Mouse (Mus musculus) hindbrain, embryonic 11.5 days (tissue): ENCODE data around the gene Ulk1. TPM values are rescaled to one million over a fixed set of nuclear protein-coding genes. Genes with fewer than 3 reads are reported as not detected.

Experiments
- ATAC-seq: fragments of 200-750 bp; cut with Nextera tagmentation; 2 replicates; pipeline ENCODE4 v1.8.0; 2017; ENCODE audit warnings: mild to moderate bottlenecking, moderate TSS enrichment, moderate library complexity; ENCODE audit not compliant: low FRiP score
- DNase-seq: peaks from one replicate; pipeline ENCODE4 v3.0.0-alpha.2; 2015; ENCODE audit warnings: low spot score
- H3K27ac ChIP-seq: fragments of 300-500 bp; sonication (generic); 2 replicates; pipeline ENCODE4 v1.5.1; 2014; ENCODE audit warnings: mild to moderate bottlenecking, low read depth, low read length
- H3K27me3 ChIP-seq: fragments of 300-500 bp; sonication (generic); 2 replicates; pipeline ENCODE4 v1.6.1; 2014; ENCODE audit warnings: mild to moderate bottlenecking, low read length, moderate library complexity, mixed read lengths; ENCODE audit not compliant: control insufficient read depth, insufficient read depth
- H3K36me3 ChIP-seq: fragments of 300-500 bp; sonication (generic); 2 replicates; pipeline ENCODE4 v1.6.1; 2014; ENCODE audit warnings: mild to moderate bottlenecking, low read length, moderate library complexity, mixed read lengths; ENCODE audit not compliant: control insufficient read depth, insufficient read depth
- H3K4me1 ChIP-seq: fragments of 300-500 bp; sonication (generic); replicated peaks from 2 replicates; pipeline ENCODE4 v1.6.1; 2014; ENCODE audit warnings: low read length, mixed read lengths; ENCODE audit not compliant: control insufficient read depth, insufficient read depth
- H3K4me2 ChIP-seq: fragments of 300-500 bp; sonication (generic); replicated peaks from 2 replicates; pipeline ENCODE4 v1.6.1; 2014; ENCODE audit warnings: mild to moderate bottlenecking, low read depth, low read length
- H3K4me3 ChIP-seq: fragments of 300-500 bp; sonication (generic); 2 replicates; pipeline ENCODE4 v1.5.1; 2014; ENCODE audit warnings: low read depth, low read length
- H3K9ac ChIP-seq: fragments of 300-500 bp; sonication (generic); 2 replicates; pipeline ENCODE4 v1.6.1; 2014; ENCODE audit warnings: low read depth, low read length
- H3K9me3 ChIP-seq: fragments of 300-500 bp; sonication (generic); 2 replicates; pipeline ENCODE4 v1.6.1; 2016; ENCODE audit warnings: low read length; ENCODE audit not compliant: control insufficient read depth
- WGBS: fragments of 180-500 bp; shearing (Covaris S2); extraction: QIAGEN DNeasy Blood & Tissue Kit; methylation state at CpG from one replicate; pipeline ENCODE4 v1.1.7; 2014; 5-methylcytosine and 5-hydroxymethylcytosine counted together
- polyA plus RNA-seq: library from polyadenylated mRNA; unstranded; fragments of >200 nt; fragmentation: Nextera tagmentation; extraction: Ambion mirVana; gene quantifications from 2 replicates; pipeline ENCODE4 v1.2.1, GENCODE M21; 2014

Ulk1 gene
- polyA plus RNA-seq, 1 experiment from 2014 or later = 36.1 TPM

DNA sequence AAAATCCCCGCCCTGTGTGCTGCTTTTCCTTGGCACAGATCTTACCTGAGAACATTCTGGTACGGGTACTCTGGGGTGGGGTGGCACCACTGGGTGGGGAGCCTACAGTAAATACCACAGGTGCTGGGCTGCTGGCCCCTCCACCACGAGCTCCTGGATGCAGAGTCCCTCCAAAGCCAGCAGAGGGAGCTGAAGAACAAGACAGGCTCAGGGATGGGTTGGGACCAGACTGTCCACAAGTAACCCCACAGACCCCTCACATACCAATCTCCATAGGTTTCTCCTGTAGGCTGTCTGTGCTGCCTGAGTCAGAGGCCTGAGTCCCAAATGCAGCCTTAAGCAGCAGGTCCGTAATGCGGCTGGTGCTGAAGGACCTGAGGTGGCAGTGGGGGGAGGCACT, 21.2 kb downstream of the Ulk1 start:
- Histone ChIP-seq H3K4me1 (no peaks in the 10 kb centered on the region), H3K9me3 (no peaks in the 10 kb centered on the region), H3K4me2 (no peak overlapping the region), H3K27ac (no peak overlapping the region), H3K27me3 (no peaks in the 10 kb centered on the region), H3K9ac (no peak overlapping the region), H3K4me3 (no peak overlapping the region), H3K36me3 (peaks cover 47% of the 10 kb centered on the region)
- peak; percentile 71 for DNase-seq
- WGBS = 58% methylated on average over 5 of the region's 5 CpGs
- ATAC-seq = peak; percentile 66

- Histone ChIP-seq H3K4me2 (no peak overlapping the region), H3K36me3 (peaks cover 33% of the 10 kb centered on the region), H3K4me3 (no peak overlapping the region), H3K27me3 (no peaks in the 10 kb centered on the region), H3K9ac (no peak overlapping the region), H3K4me1 (no peaks in the 10 kb centered on the region), H3K9me3 (no peaks in the 10 kb centered on the region), H3K27ac (no peak overlapping the region)
- no peak for ATAC-seq
- WGBS = 85% methylated on average over 11 of the region's 11 CpGs
- peak; percentile 13 for DNase-seq
These were observed 23.6 kb downstream of the Ulk1 start for GRCm38 (mm10) chr5:110786081-110786835.

DNA sequence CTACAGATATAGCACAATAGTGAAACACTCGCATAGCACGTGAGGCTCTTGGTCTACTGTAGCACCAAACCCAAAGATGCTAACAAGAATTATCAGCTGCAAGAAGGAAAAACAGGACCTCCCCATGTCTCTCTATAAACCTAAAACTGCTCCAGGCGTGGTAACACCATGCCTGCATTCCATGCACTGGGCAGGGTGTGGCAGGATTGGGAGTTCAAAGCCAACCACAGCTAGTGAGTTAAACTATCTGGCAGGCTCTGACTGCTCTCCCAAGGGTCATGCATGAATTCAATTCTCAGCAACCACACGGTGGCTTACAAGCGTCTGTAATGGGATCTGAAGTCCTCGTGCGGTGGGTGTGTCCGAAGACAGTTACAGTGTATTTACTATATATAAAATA, 26.7 kb downstream of the Ulk1 start:
- DNase-seq (no peak), ATAC-seq (no peak)
- Histone ChIP-seq H3K36me3 (peaks cover 18% of the 10 kb centered on the region), H3K9ac (no peak overlapping the region), H3K4me1 (no peaks in the 10 kb centered on the region), H3K27me3 (no peaks in the 10 kb centered on the region), H3K4me3 (no peak overlapping the region), H3K4me2 (no peak overlapping the region), H3K27ac (no peak overlapping the region), H3K9me3 (no peaks in the 10 kb centered on the region)
- 82% methylated on average over 8 of the region's 8 CpGs for WGBS

- Histone ChIP-seq H3K9ac (no peak overlapping the region), H3K27me3 (no peaks in the 10 kb centered on the region), H3K4me2 (no peak overlapping the region), H3K4me3 (no peak overlapping the region), H3K27ac (no peak overlapping the region), H3K4me1 (no peaks in the 10 kb centered on the region), H3K9me3 (no peaks in the 10 kb centered on the region), H3K36me3 (peaks cover 7% of the 10 kb centered on the region; the same call in 1 of the 2 replicates)
- no peak for ATAC-seq
- DNase-seq = no peak
- WGBS = 82% methylated on average over 7 of the region's 7 CpGs
These were observed 28.2 kb downstream of the Ulk1 start for GRCm38 (mm10) chr5:110781529-110782238.

DNA sequence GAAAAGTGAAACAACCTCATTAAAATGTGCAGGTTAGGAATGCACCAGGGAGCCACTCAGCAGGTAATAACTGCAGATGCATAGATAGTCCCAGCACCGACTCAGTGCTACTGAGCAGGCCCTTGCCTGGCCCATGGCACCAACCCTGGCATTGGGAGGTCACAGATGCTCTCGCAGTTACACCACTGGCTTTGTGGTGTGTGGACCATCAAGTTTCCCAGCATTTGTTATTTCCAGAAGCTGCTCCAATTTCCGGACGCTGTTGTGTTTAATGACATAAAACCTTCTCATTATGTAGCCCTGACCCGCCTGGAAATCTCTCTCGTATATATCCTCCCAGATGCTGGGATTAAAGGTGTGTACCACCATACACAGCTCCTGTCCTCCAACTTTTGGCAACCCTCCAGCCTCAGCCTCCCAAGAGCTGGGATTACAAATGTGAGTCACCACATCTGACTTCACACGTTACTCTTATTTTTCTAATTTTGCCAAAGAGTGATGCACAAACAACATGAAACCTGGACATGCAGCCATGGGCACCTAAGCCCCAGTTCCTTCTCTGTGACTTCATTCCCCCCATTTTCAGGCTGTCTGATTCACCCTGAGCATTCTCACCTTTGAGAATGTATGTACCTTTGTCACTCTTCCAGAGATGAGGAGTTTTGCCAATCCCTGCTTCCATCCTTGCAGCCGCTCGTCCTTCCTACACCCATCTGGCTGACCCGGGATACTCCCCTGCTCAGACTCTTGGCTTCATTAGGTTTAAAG, 29.0 kb downstream of the Ulk1 start:
- H3K4me1 ChIP-seq = no peaks in the 10 kb centered on the region
- H3K27me3 ChIP-seq = no peaks in the 10 kb centered on the region
- DNase-seq (no peak), ATAC-seq (peak; percentile 71)
- 0 out of 2 replicates have a peak, but pooled peaks cover 3% of the 10 kb centered on the region for H3K36me3 ChIP-seq
- peak overlapping the region; percentile 81 for H3K4me3 ChIP-seq
- 63% methylated on average over 10 of the region's 10 CpGs for WGBS
- H3K4me2 ChIP-seq = peak overlapping the region; percentile 93
- peak overlapping the region; percentile 73 for H3K9ac ChIP-seq
- H3K9me3 ChIP-seq = no peaks in the 10 kb centered on the region
- no peak overlapping the region for H3K27ac ChIP-seq

GRCm38 (mm10) chr5:110779998-110780760, 29.7 kb downstream of the Ulk1 start, which contains the start of gene Pus1:
Pus1 (minus strand) TSS chr5:110780659.
- WGBS = under 1% methylated on average over 54 of the region's 57 CpGs
- H3K9ac ChIP-seq = peak within 1 kb of the TSS; percentile 73
- H3K4me3 ChIP-seq = peak within 1 kb of the TSS; percentile 81
- DNase-seq (peak; percentile 91), ATAC-seq (peak; percentile 89)
- H3K4me1 ChIP-seq = no peaks in the 10 kb centered on the region
- no peaks in the 10 kb centered on the region; the same call in 1 of the 2 replicates for H3K36me3 ChIP-seq
- H3K9me3 ChIP-seq = no peaks in the 10 kb centered on the region
- no peak within 1 kb of the TSS for H3K27ac ChIP-seq
- peak within 1 kb of the TSS; percentile 93 for H3K4me2 ChIP-seq
- H3K27me3 ChIP-seq = no peaks in the 10 kb centered on the region

DNA sequence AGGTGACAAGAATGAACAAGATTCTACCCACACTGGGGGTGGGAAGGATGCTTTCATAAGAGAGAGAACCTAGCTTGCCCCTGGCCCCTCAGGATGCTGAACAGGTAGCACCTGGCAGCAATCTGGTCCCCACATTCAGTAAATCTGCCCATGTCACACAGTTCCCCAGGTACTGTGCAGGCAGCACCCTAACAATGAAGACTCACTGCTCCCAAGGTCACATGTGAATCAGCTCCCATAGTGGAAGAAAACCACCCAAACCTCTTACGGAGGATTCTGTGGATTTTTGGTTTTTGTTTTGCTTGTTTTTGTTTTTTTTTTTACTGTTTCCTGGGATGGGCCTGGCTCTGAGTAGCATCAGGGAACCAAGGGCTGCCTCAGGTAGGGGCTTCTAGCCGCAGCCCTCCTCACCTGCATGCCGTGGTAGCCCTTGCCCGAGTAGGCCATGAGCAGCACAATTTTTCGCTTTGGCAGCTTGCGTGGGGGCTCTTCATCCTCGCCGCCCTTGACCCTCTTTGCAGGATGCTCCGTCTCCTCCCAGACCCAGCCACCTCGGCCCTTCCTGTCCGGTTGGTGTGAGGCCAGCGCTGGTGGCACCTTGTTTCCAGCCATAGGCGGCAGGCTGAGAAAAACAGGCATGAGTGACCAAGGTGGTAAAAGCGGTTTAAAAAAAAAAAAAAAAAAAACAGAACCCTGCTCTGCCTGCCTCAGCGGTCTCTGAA, 30.5 kb downstream of the Ulk1 start:
- DNase-seq = peak; percentile 6
- peaks cover 4% of the 10 kb centered on the region for H3K36me3 ChIP-seq
- peak overlapping the region; percentile 73 for H3K9ac ChIP-seq
- H3K4me2 ChIP-seq = peak overlapping the region; percentile 93
- H3K4me3 ChIP-seq = peak overlapping the region; percentile 81
- no peaks in the 10 kb centered on the region for H3K9me3 ChIP-seq
- WGBS = 25% methylated on average over 15 of the region's 15 CpGs
- no peaks in the 10 kb centered on the region for H3K27me3 ChIP-seq
- no peak overlapping the region for H3K27ac ChIP-seq
- no peak for ATAC-seq
- H3K4me1 ChIP-seq = no peaks in the 10 kb centered on the region
